Mouse (Mus musculus) NIH3T3 (cell line): Measurements from ENCODE around the gene Olfr204.
"Not testable (repeated sequence)": the region's sequence is repeated elsewhere in the genome, so short reads cannot be mapped to it uniquely, and the experiment has no call there.

Source experiments
- DNase-seq: peaks from one replicate; pipeline ENCODE4 v3.0.0-alpha.2; 2012; ENCODE audit warnings: low read depth

The Olfr204 gene

GRCm38 (mm10) chr16:59318148-59318547, at the start of gene Olfr204:
TSS of gene Olfr204 (minus strand) at chr16:59318248.
- DNase-seq, result no peak

- no peak for DNase-seq
Observed at GRCm38 (mm10) chr16:59363893-59364292, 45.8 kb upstream of the Olfr204 start, which contains the start of gene Olfr209. TSS of gene Olfr209 (minus strand) at chr16:59363993.

GRCm38 (mm10) chr16:59349146-59349545, 31.1 kb upstream of the Olfr204 start, which contains the start of gene Olfr206:
TSS of gene Olfr206 (minus strand) at chr16:59349246.
- DNase-seq, result no peak

- DNase-seq, result no peak
Observed at GRCm38 (mm10) chr16:59331038-59331437, 13.0 kb upstream of the Olfr204 start, which contains the start of gene Olfr205. TSS of gene Olfr205 (minus strand) at chr16:59331138.

- not testable (repeated sequence) for DNase-seq
Observed at GRCm38 (mm10) chr16:59323262-59323661, 5.2 kb upstream of the Olfr204 start.

GRCm38 (mm10) chr16:59298581-59298980, 19.5 kb downstream of the Olfr204 start, which contains the start of gene Olfr203:
TSS of gene Olfr203 (plus strand) at chr16:59298881.
- DNase-seq, result no peak

- not testable (repeated sequence) for DNase-seq
Observed at GRCm38 (mm10) chr16:59287576-59287975, 30.5 kb downstream of the Olfr204 start.

GRCm38 (mm10) chr16:59286693-59287092, 31.4 kb downstream of the Olfr204 start, which contains the start of gene Olfr202:
TSS of gene Olfr202 (minus strand) at chr16:59286793.
- no peak for DNase-seq

- no peak for DNase-seq
Observed at GRCm38 (mm10) chr16:59283476-59283875, 34.6 kb downstream of the Olfr204 start.

GRCm38 (mm10) chr16:59280542-59280941, 37.5 kb downstream of the Olfr204 start:
- DNase-seq, result no peak

- not testable (repeated sequence) for DNase-seq
Observed at GRCm38 (mm10) chr16:59272532-59272931, 45.5 kb downstream of the Olfr204 start, which contains the start of gene Olfr201. TSS of gene Olfr201 (minus strand) at chr16:59272632.

GRCm38 (mm10) chr16:59269097-59269496, 49.0 kb downstream of the Olfr204 start:
- DNase-seq, result not testable (repeated sequence)
